Mouse (Mus musculus) olfactory bulb, adult 2 months (tissue): Measurements from ENCODE around the gene Wfdc11. TPM values are rescaled to one million over a fixed set of nuclear protein-coding genes. Genes with fewer than 3 reads are reported as not detected.
"Not testable (repeated sequence)": the region's sequence is repeated elsewhere in the genome, so short reads cannot be mapped to it uniquely, and the experiment has no call there.

Experiments
- H3K27ac ChIP-seq: fragments of 200-500 bp; 2 replicates; pipeline ENCODE4 v1.5.1; 2012; ENCODE audit warnings: low read depth, low read length; ENCODE audit not compliant: insufficient read depth
- H3K4me1 ChIP-seq: fragments of 200-500 bp; 2 replicates; pipeline ENCODE4 v1.6.1; 2012; ENCODE audit warnings: low read length; ENCODE audit not compliant: control insufficient read depth, insufficient read depth
- H3K4me3 ChIP-seq: fragments of 200-500 bp; 2 replicates; pipeline ENCODE4 v1.5.1; 2012; ENCODE audit warnings: mild to moderate bottlenecking, low read depth, low read length, moderate library complexity; ENCODE audit not compliant: insufficient read depth
- CTCF ChIP-seq: fragments of 200-500 bp; IDR thresholded peaks from 2 replicates; pipeline ENCODE4 v1.5.1; 2012; ENCODE audit warnings: low read depth, mild to moderate bottlenecking, low read length, moderate library complexity; ENCODE audit not compliant: insufficient read depth
- POLR2A ChIP-seq: fragments of 200-500 bp; IDR thresholded peaks from 2 replicates; pipeline ENCODE4 v1.6.1; 2012; ENCODE audit warnings: mild to moderate bottlenecking, low read depth, low read length, moderate library complexity; ENCODE audit not compliant: insufficient read depth
- WGBS: fragments of 180-500 bp; shearing (Covaris S2); methylation state at CpG from one replicate; pipeline ENCODE4 v1.1.7; 2018; 5-methylcytosine and 5-hydroxymethylcytosine counted together
- polyA plus RNA-seq: library from polyadenylated mRNA; stranded (reverse); fragments of >200 nt; gene quantifications from 2 replicates; pipeline ENCODE4 v1.2.4, GENCODE M21; 2012; ENCODE audit warnings: low replicate concordance; ENCODE audit not compliant: missing spikeins, insufficient read depth, insufficient read length

The Wfdc11 gene
- polyA plus RNA-seq, 1 experiment: not detected

- WGBS: 14% methylated on average over 11 of the region's 11 CpGs
- no peaks in the 10 kb centered on the region for H3K4me1 ChIP-seq
- H3K27ac ChIP-seq: no peak within 1 kb of the TSS
- TF ChIP-seq CTCF (peak; percentile 38; the same call in 1 of the 2 replicates), POLR2A (no peak)
- H3K4me3 ChIP-seq: no peak within 1 kb of the TSS
Measured at GRCm38 (mm10) chr2:164655858-164656257, 18.0 kb downstream of the Wfdc11 start, which contains the start of gene Wfdc10. Wfdc10 (plus strand) TSS chr2:164656046.

DNA sequence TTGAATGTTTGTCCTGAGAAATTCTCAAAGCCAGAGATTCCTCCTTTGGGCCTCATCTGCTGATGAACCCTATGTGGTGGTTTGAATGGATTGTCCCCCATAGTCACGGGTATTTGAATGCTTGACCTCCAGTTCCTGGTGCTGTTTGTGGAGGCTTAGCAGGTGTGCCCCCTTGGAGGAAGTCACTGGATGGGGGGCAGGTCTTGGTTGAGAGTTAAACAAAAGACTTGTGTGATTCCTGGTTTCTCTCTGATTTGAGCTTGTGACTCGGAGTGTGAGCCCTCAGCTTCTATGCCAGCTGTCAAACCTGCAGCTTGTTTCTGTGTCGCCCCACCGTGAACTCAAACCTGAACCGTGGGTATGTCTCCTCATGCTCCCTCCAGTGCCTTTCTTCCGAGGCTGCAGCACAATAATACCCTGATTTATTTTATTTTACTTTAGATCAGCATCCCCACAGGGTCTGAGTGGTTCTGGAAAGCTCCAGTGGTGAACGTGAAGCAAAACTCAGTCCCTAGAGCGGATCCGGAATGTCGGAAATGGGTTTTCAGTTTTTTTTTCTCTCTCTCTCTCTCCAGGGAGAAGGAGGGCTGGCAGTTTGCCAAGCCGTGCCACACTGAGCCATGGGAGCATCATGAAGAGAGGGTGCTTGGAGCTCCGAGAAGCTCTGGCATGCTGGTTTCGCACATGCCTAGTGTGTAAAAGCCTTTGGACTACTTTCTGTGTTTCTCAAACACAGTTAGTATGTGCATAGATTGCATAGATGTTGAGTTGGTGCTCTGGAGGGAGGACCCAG, 31.8 kb downstream of the Wfdc11 start:
- no peaks in the 10 kb centered on the region for H3K4me1 ChIP-seq
- 38% methylated on average over 13 of the region's 13 CpGs for WGBS

DNA sequence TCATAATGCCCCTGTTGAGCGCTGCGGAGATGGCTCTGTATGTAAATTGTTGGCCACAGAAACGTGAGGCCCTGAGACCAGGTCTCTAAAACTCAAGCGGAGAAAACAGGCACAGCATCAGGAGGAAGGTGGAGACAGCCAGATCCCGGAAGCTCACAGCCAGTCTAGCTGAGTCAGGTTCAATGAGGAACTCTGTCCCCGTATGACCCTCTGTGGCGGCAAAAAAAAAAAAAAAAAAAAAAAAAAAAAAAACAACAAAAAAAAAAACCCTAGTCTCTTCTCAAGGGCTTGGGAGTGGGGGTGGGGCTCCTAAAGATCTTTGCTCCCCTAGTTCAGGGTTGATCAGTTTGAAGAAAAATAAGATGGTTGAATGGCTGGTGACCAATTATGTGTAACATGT, 32.8 kb downstream of the Wfdc11 start:
- no peak overlapping the region for H3K27ac ChIP-seq
- WGBS: 61% methylated on average over 7 of the region's 7 CpGs
- H3K4me1 ChIP-seq: no peaks in the 10 kb centered on the region
- no peak overlapping the region for H3K4me3 ChIP-seq
- TF ChIP-seq CTCF: no peak
- TF ChIP-seq POLR2A: no peak

More for the DNA sequence above, 31.8 kb downstream of the Wfdc11 start:
- Histone ChIP-seq H3K27ac (no peak overlapping the region), H3K4me3 (no peak overlapping the region)
- TF ChIP-seq CTCF: no peak
- no peak for TF ChIP-seq POLR2A

DNA sequence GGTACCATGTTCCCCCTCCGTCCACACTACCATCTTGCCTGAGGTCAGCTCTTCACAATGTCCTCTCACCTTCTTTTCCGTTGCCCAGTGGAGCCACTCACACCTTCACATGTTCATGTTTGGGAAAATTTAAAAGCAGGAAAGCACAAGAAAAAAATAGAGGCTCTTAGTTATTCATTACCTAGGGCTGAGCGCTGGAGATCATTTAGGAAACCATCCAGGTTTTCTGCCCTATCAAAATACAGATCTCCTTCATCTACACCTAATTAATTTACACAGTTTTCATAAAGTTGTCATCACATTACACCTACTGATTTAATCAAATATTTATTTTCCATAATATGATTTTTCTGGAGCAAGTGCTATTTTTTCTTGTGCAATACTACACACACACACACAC, 35.2 kb downstream of the Wfdc11 start, which contains the start of gene Wfdc16:
Wfdc16 (minus strand) TSS at position 101 of the 400 bp plus-strand sequence.
- no peak within 1 kb of the TSS for H3K27ac ChIP-seq
- no peak for TF ChIP-seq CTCF
- TF ChIP-seq POLR2A: no peak
- WGBS: 88% methylated on average over 3 of the region's 3 CpGs
- H3K4me1 ChIP-seq: no peaks in the 10 kb centered on the region
- no peak within 1 kb of the TSS for H3K4me3 ChIP-seq

- TF ChIP-seq CTCF (no peak), POLR2A (no peak)
- no peak overlapping the region for H3K4me3 ChIP-seq
- no peak overlapping the region for H3K27ac ChIP-seq
- 79% methylated on average over 9 of the region's 9 CpGs for WGBS
- no peaks in the 10 kb centered on the region for H3K4me1 ChIP-seq
Measured at GRCm38 (mm10) chr2:164635266-164635665, 38.6 kb downstream of the Wfdc11 start.

DNA sequence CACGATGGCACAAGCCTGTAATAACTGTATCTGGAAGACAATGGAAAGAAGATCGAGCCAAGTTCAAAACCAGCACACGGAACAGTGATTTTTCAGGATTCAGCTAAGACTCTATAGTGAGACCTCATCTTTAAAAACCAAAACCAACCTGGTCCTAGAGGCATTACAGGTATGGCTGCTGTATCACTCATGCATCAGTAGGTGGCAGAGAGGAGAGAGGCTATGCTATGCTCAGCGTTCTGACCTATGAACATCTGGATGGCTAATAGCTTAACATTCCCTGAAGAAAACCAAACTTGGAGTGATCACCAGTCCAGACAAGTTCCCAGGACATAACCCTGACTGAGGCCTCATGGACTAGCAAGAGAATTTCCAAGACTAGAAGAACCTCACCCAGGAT, 52.1 kb downstream of the Wfdc11 start:
- Histone ChIP-seq H3K27ac (no peak overlapping the region), H3K4me3 (no peak overlapping the region), H3K4me1 (no peaks in the 10 kb centered on the region)
- WGBS: 93% methylated on average over 4 of the region's 4 CpGs
- no peak for TF ChIP-seq CTCF
- TF ChIP-seq POLR2A: no peak

GRCm38 (mm10) chr2:164619050-164619449, 54.8 kb downstream of the Wfdc11 start:
- no peak overlapping the region for H3K27ac ChIP-seq
- TF ChIP-seq POLR2A (no peak), CTCF (no peak)
- H3K4me3 ChIP-seq: no peak overlapping the region
- H3K4me1 ChIP-seq: no peaks in the 10 kb centered on the region
- WGBS: 85% methylated on average over 5 of the region's 5 CpGs

DNA sequence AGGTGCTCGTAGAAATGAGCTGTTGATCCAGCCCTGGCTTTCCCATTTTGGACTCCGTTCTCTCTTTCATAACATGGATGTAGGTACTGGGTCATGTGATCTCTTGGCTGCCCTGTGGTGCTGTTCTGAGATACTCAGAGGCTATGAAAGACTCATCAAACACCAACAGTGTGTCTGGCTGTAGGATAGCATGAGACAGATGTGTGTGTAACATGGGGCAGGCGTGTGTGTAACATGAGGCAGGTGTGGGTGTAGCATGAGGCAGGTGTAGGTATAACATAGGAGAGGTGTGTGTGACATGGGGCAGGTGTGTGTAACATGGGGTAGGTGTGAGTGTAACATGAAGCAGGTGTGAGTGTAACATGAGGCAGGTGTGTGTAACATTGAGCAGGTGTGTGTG, 58.5 kb downstream of the Wfdc11 start:
- no peak for TF ChIP-seq CTCF
- no peak for TF ChIP-seq POLR2A
- no peak overlapping the region for H3K27ac ChIP-seq
- 95% methylated on average over 3 of the region's 3 CpGs for WGBS
- H3K4me3 ChIP-seq: no peak overlapping the region
- no peaks in the 10 kb centered on the region for H3K4me1 ChIP-seq

- WGBS: 57% methylated on average over 8 of the region's 8 CpGs
- H3K4me1 ChIP-seq, H3K4me3 ChIP-seq, H3K27ac ChIP-seq: not testable (repeated sequence)
Measured at GRCm38 (mm10) chr2:164613471-164613870, 60.4 kb downstream of the Wfdc11 start, which contains the start of the genes Wfdc6b and Wfdc8. Wfdc6b (plus strand) TSS chr2:164613522. Wfdc8 (minus strand) TSS chr2:164613626.

Other genes with a start within 250 kb of the Wfdc11 start
- 124 TPM in 1 of 2 replicates, not detected in the other for gene Sdc4, start 230.2 kb downstream of the Wfdc11 start, polyA plus RNA-seq
- not detected in 2 replicates for gene Sys1, start 217.1 kb downstream of the Wfdc11 start, polyA plus RNA-seq
- gene Gm20458, start 213.1 kb downstream of the Wfdc11 start, polyA plus RNA-seq: not detected in 2 replicates
- not detected in 2 replicates for gene Trp53tg5, start 200.4 kb downstream of the Wfdc11 start, polyA plus RNA-seq
- 84.6 TPM in 1 of 2 replicates, not detected in the other for gene Dbndd2, start 188.0 kb downstream of the Wfdc11 start, polyA plus RNA-seq
- not detected in 2 replicates for gene Pigt, start 176.6 kb downstream of the Wfdc11 start, polyA plus RNA-seq
- not detected in 2 replicates for gene Wfdc2, start 111.7 kb downstream of the Wfdc11 start, polyA plus RNA-seq
- gene Spint3, start 100.6 kb downstream of the Wfdc11 start, polyA plus RNA-seq: not detected in 2 replicates
- not detected in 2 replicates for gene Wfdc6a, start 88.6 kb downstream of the Wfdc11 start, polyA plus RNA-seq
- gene Eppin, start 80.5 kb downstream of the Wfdc11 start, polyA plus RNA-seq: not detected in 2 replicates
- gene Wfdc6b, start 60.6 kb downstream of the Wfdc11 start, polyA plus RNA-seq: not detected in 2 replicates
- gene Wfdc8, start 60.5 kb downstream of the Wfdc11 start, polyA plus RNA-seq: not detected in 2 replicates
- not detected in 2 replicates for gene Wfdc16, start 35.3 kb downstream of the Wfdc11 start, polyA plus RNA-seq
- not detected in 2 replicates for gene Wfdc10, start 18.0 kb downstream of the Wfdc11 start, polyA plus RNA-seq
- gene Wfdc9, start 17.5 kb downstream of the Wfdc11 start, polyA plus RNA-seq: not detected in 2 replicates
- not detected in 2 replicates for gene Wfdc13, start 11.0 kb upstream of the Wfdc11 start, polyA plus RNA-seq
- not detected in 2 replicates for gene Spint4, start 24.4 kb upstream of the Wfdc11 start, polyA plus RNA-seq
- not detected in 2 replicates for gene Spint5, start 41.2 kb upstream of the Wfdc11 start, polyA plus RNA-seq
- not detected in 2 replicates for gene Wfdc3, start 71.8 kb upstream of the Wfdc11 start, polyA plus RNA-seq
- not detected in 2 replicates for gene Dnttip1, start 71.9 kb upstream of the Wfdc11 start, polyA plus RNA-seq
- not detected in 2 replicates for gene Ube2c, start 95.8 kb upstream of the Wfdc11 start, polyA plus RNA-seq
- not detected in 2 replicates for gene Tnnc2, start 105.9 kb upstream of the Wfdc11 start, polyA plus RNA-seq
- not detected in 2 replicates for gene Snx21, start 111.7 kb upstream of the Wfdc11 start, polyA plus RNA-seq
- gene Acot8, start 130.8 kb upstream of the Wfdc11 start, polyA plus RNA-seq: not detected in 2 replicates
- gene Zswim3, start 131.0 kb upstream of the Wfdc11 start, polyA plus RNA-seq: not detected in 2 replicates
- gene Zswim1, start 148.6 kb upstream of the Wfdc11 start, polyA plus RNA-seq: not detected in 2 replicates
- not detected in 2 replicates for gene Spata25, start 154.4 kb upstream of the Wfdc11 start, polyA plus RNA-seq
- not detected in 2 replicates for gene Ctsa, start 158.8 kb upstream of the Wfdc11 start, polyA plus RNA-seq
- not detected in 2 replicates for gene Neurl2, start 159.4 kb upstream of the Wfdc11 start, polyA plus RNA-seq
- not detected in 2 replicates for gene Pltp, start 183.6 kb upstream of the Wfdc11 start, polyA plus RNA-seq
- not detected in 2 replicates for gene Pcif1, start 205.2 kb upstream of the Wfdc11 start, polyA plus RNA-seq
- gene Zfp335, start 237.7 kb upstream of the Wfdc11 start, polyA plus RNA-seq: not detected in 2 replicates